Mouse (Mus musculus): ENCODE data around the gene OR5BS1P. TPM values are rescaled to one million over a fixed set of nuclear protein-coding genes. Genes with fewer than 3 reads are reported as not detected.
"Not testable (repeated sequence)": the region's sequence is repeated elsewhere in the genome, so short reads cannot be mapped to it uniquely, and the experiment has no call there.

Gene OR5BS1P
- polyA plus RNA-seq, 3 experiments from 2014 or later, result not detected

- ATAC-seq, result no peak
These were observed 36.7 kb downstream of the OR5BS1P start for GRCm38 (mm10) chr15:98506253-98506957.

GRCm38 (mm10) chr15:98507321-98507720 is 37.6 kb downstream of the OR5BS1P start:
- ATAC-seq, result no peak

GRCm38 (mm10) chr15:98509387-98509786 is 39.7 kb downstream of the OR5BS1P start:
- no peak for ATAC-seq

GRCm38 (mm10) chr15:98510438-98511385 is 41.0 kb downstream of the OR5BS1P start:
- ATAC-seq, result peak; percentile 50

GRCm38 (mm10) chr15:98511386-98511928 is 41.8 kb downstream of the OR5BS1P start:
- no peak for ATAC-seq

- ATAC-seq, result no peak
These were observed 42.5 kb downstream of the OR5BS1P start for GRCm38 (mm10) chr15:98512232-98512631.

- no peak for ATAC-seq
These were observed 43.2 kb downstream of the OR5BS1P start for GRCm38 (mm10) chr15:98512799-98513321.

GRCm38 (mm10) chr15:98513676-98514075 is 44.0 kb downstream of the OR5BS1P start:
- ATAC-seq, result peak; percentile 25

- ATAC-seq, result peak; percentile 67
These were observed 44.5 kb downstream of the OR5BS1P start for GRCm38 (mm10) chr15:98514146-98514545.

- ATAC-seq, result not testable (repeated sequence)
These were observed 45.1 kb downstream of the OR5BS1P start for GRCm38 (mm10) chr15:98514845-98515244.

- ATAC-seq, result peak; percentile 25
These were observed 48.0 kb downstream of the OR5BS1P start for GRCm38 (mm10) chr15:98517380-98518355.

- ATAC-seq, result no peak
These were observed 51.5 kb downstream of the OR5BS1P start for GRCm38 (mm10) chr15:98521245-98521644.

- no peak for ATAC-seq
These were observed 56.4 kb downstream of the OR5BS1P start for GRCm38 (mm10) chr15:98526057-98526456.

- no peak for ATAC-seq
These were observed 57.5 kb downstream of the OR5BS1P start for GRCm38 (mm10) chr15:98527056-98527771.

GRCm38 (mm10) chr15:98528066-98528563 is 58.4 kb downstream of the OR5BS1P start:
- no peak for ATAC-seq

Other genes starting within 250 kb of the OR5BS1P start
- gene Gm44579, start 248.9 kb upstream of the OR5BS1P start, polyA plus RNA-seq (2017; shearing (Covaris generic)), result not detected
- not detected for gene Olfr287, start 248.8 kb upstream of the OR5BS1P start, polyA plus RNA-seq (2017; shearing (Covaris generic))
- not detected for gene Olfr286, start 235.4 kb upstream of the OR5BS1P start, polyA plus RNA-seq (2017; shearing (Covaris generic))
- gene H1fnt, start 212.6 kb upstream of the OR5BS1P start, polyA plus RNA-seq (2017; shearing (Covaris generic)), result not detected
- gene Zfp641, start 173.7 kb upstream of the OR5BS1P start, polyA plus RNA-seq (2017; shearing (Covaris generic)), result not detected
- not detected for gene Olfr285, start 152.5 kb upstream of the OR5BS1P start, polyA plus RNA-seq (2017; shearing (Covaris generic))
- not detected for gene Olfr284, start 128.9 kb upstream of the OR5BS1P start, polyA plus RNA-seq (2017; shearing (Covaris generic))
- not detected for gene Olfr283, start 89.0 kb upstream of the OR5BS1P start, polyA plus RNA-seq (2017; shearing (Covaris generic))
- gene Olfr282, start 38.7 kb upstream of the OR5BS1P start, polyA plus RNA-seq (2017; shearing (Covaris generic)), result not detected
- not detected for gene Olfr281, start 17.3 kb upstream of the OR5BS1P start, polyA plus RNA-seq (2017; shearing (Covaris generic))
- not detected for gene Lalba, start 12.8 kb downstream of the OR5BS1P start, polyA plus RNA-seq (2017; shearing (Covaris generic))
- under 1 TPM in 2 of 3 experiments, not detected in 1; 0.06 to 0.07 TPM for gene Olfr279, start 22.5 kb downstream of the OR5BS1P start, polyA plus RNA-seq (2017; shearing (Covaris generic))
- 10 to 100 TPM; 29.4 to 33.1 (median 32.4) TPM for gene Kansl2, start 64.4 kb downstream of the OR5BS1P start, polyA plus RNA-seq (2017; shearing (Covaris generic))
- 10 to 100 TPM; 69.3 to 99.2 (median 86.3) TPM for gene Ccnt1, start 101.0 kb downstream of the OR5BS1P start, polyA plus RNA-seq (2017; shearing (Covaris generic))
- not detected for gene 4930415O20Rik, start 101.1 kb downstream of the OR5BS1P start, polyA plus RNA-seq (2017; shearing (Covaris generic))
- under 1 TPM in 2 of 3 experiments, not detected in 1; 0.28 to 0.44 TPM for gene Adcy6, start 140.2 kb downstream of the OR5BS1P start, polyA plus RNA-seq (2017; shearing (Covaris generic))
- under 1 TPM in 2 of 3 experiments, not detected in 1; 0.30 to 0.38 TPM for gene Cacnb3, start 160.9 kb downstream of the OR5BS1P start, polyA plus RNA-seq (2017; shearing (Covaris generic))
- gene Ddx23, start 193.0 kb downstream of the OR5BS1P start, polyA plus RNA-seq (2017; shearing (Covaris generic)), result 10 to 100 TPM; 15.4 to 37.0 (median 37.0) TPM
- 1 to 10 TPM in 1 of 3 experiments, under 1 TPM in 2; 0.94 to 1.8 (median 0.99) TPM for gene Rnd1, start 207.6 kb downstream of the OR5BS1P start, polyA plus RNA-seq (2017; shearing (Covaris generic))
- not detected for gene Ccdc65, start 238.3 kb downstream of the OR5BS1P start, polyA plus RNA-seq (2017; shearing (Covaris generic))

Data from inflammation-experienced regulatory T-cells, adult 6 months (primary cell).